Mouse (Mus musculus) thymus, adult 2 months (tissue): ENCODE measurements around the gene Xlr5c.

Source experiments
- CTCF ChIP-seq: fragments of 200-500 bp; IDR thresholded peaks from 2 replicates; pipeline ENCODE4 v1.5.1; 2012; ENCODE audit warnings: mild to moderate bottlenecking, control low read depth, low read length, moderate library complexity, borderline replicate concordance; ENCODE audit not compliant: control insufficient read depth, poor library complexity, insufficient read depth; ENCODE audit errors: extremely low read depth
- POLR2A ChIP-seq: fragments of 200-500 bp; IDR thresholded peaks from 2 replicates; pipeline ENCODE4 v1.6.1; 2012; ENCODE audit warnings: mild to moderate bottlenecking, low read length, control low read depth, moderate library complexity; ENCODE audit not compliant: control insufficient read depth, poor library complexity, insufficient read depth; ENCODE audit errors: extremely low read depth

DNA sequence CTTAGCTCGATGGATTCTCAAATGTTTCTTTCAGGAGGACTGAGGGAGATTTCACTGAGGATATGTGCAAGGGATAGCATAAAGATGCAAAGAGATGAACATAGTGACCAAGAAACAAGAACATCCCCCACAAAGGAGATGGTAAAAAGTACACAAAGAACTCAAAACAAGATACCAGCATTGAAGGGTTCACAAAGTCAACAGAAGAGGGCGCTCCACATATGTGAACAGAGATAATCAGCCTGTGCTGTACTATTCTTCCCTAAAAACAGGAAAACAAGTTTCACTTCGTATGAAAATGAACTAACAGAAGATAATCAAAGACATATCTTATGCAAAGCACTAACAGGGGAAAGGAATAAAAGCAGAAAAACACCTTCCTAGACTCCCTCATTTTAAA is 19.7 kb upstream of the Xlr5c start:
- TF ChIP-seq POLR2A = no peak
- TF ChIP-seq CTCF = no peak
